Mouse (Mus musculus) gonadal fat pad, adult 2 months (tissue): ENCODE data around the gene Barhl2. TPM values are rescaled to one million over a fixed set of nuclear protein-coding genes. Genes with fewer than 3 reads are reported as not detected.

Experiments used
- DNase-seq: peaks from one replicate; pipeline ENCODE4 v3.0.0-alpha.2; 2012; ENCODE audit warnings: low read depth
- polyA plus RNA-seq: library from polyadenylated mRNA; depleted of rRNA; stranded (reverse); fragments of >200 nt; gene quantifications from 2 replicates; pipeline ENCODE4 v1.2.3, GENCODE M21; 2012; rRNA removed

Gene Barhl2
- not detected in 2 replicates for polyA plus RNA-seq

DNA sequence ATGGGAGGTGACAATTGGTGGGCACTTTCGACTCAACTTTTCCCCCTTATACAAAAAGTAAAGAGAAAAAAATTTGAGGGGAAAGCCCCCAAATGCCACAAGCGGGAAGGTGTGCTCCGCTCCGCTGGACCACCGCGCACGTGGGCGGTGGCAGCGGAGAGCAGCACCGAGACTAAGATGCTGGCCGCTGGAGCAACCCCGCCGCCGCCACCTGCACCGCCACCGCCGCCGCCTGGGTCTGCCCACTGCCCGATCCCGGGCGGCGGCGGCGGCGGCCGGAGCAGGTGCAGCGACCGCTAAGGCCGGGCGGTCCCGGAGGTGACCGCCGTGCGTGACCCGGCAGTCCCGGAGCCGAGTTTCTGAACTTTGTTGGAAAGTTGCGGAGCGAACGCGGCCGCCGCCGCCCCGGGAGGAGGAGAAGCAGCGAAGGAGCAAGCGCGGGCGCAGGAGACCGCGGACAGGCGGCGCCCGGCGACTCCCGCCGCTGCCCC lies at the start of gene Barhl2:
Barhl2 (minus strand) TSS at position 181 of the 491 bp plus-strand sequence.
- DNase-seq, result no peak

- no peak for DNase-seq
Measured at GRCm38 (mm10) chr5:106506061-106506460, 48.1 kb upstream of the Barhl2 start.

DNA sequence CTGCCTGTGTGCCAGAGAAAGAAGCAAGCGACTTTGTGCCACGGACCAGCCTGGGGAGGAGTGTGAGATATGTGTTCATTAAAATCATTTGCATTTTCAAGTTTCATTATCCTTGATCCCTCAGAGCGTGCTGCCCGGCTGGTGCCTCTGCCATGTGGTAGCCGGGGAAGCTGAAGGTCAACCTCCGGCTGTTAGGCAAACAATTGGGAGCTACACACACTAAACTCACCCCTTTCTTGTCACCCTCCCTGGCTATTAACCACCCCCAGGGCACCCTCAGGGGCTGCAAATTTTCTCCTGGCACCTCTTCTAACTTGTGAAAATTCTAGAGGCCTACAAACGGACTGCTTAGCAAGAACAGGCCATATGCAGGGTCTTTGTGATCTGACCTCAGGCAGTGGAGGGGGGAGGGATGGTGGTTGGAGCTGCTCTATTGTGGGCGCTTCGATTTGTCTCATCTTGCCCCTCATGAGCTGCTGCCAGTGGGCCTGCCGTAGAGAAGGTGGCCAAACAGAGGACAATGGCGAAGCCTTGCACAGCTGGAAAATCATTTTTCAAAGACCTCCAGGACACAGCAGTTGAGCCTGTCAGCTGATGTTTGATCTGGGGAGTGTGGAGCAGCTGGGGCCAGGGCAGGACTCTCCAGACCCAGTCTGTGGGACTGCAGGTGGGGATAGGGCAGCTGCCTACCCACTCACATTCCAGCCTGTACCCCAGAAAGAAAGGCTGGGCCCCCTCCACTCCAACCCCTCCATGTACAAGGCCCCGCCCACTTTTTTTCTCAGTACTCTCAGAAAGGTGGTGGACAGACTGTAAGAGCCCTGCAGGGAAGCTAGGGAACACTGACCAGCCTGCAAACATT lies 44.9 kb upstream of the Barhl2 start:
- no peak for DNase-seq

GRCm38 (mm10) chr5:106502271-106502670 lies 44.3 kb upstream of the Barhl2 start:
- no peak for DNase-seq

DNA sequence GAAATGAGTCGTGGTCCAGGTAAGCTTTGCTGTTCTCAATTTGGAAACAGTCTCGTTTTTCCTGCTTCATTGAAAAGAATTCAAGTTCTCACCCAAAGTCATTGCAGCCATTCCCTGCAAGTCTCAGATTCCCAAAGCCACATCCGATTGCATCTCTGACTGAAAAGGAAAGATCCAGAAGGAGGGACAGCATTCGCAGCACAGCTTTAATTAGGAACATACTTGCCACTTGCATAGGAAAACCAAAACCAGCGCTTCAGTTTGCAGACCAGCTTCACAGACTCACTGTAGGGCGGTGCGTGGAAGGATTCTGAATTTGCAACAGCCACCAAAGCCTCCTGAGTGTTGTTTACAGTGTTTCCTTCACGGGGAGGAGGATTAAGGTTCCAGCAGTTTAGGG lies 33.8 kb upstream of the Barhl2 start:
- DNase-seq, result no peak

- no peak for DNase-seq
Measured at GRCm38 (mm10) chr5:106472105-106472500, 14.1 kb upstream of the Barhl2 start.

DNA sequence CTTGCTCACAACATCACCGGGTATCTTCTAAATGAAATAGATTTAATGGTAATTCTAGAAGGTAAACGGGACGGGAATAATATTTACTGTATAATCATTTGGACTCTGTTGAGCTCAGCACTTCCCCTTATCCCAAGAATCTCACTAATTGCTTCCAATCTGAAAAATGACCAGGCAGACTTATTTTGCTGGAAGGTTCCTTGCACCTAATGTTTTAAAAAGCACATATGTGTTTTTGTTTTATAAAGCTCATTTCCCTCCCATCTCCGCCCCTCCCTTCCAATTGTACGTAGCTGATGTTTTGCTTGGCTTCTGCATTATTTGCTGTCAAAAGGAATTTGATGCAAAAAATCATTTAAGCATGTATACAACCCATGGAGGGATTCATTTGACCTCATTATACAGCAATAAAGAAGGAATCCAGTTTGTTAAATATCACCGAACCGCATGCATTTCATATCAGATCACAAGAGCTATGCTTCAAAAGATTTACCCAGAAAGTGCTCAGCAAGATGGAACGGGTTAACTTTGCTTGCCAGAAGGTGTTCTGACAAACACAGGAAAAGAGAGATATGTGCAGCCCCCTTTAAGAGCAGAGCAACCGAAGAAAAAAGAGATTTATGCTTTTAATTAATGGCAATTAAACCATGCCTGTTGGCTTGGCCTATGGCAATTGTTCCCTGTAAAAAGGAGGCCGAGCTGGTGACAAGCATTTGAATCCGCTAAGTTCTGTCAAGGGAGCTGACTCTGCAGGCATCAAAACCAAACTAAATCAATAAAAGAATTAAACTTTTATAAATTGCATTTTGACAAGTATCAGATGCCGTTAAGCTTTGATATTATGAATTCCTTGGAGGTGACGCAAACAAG lies 13.5 kb upstream of the Barhl2 start:
- DNase-seq, result no peak

- DNase-seq, result no peak
Measured at GRCm38 (mm10) chr5:106465129-106465790, 7.3 kb upstream of the Barhl2 start.

DNA sequence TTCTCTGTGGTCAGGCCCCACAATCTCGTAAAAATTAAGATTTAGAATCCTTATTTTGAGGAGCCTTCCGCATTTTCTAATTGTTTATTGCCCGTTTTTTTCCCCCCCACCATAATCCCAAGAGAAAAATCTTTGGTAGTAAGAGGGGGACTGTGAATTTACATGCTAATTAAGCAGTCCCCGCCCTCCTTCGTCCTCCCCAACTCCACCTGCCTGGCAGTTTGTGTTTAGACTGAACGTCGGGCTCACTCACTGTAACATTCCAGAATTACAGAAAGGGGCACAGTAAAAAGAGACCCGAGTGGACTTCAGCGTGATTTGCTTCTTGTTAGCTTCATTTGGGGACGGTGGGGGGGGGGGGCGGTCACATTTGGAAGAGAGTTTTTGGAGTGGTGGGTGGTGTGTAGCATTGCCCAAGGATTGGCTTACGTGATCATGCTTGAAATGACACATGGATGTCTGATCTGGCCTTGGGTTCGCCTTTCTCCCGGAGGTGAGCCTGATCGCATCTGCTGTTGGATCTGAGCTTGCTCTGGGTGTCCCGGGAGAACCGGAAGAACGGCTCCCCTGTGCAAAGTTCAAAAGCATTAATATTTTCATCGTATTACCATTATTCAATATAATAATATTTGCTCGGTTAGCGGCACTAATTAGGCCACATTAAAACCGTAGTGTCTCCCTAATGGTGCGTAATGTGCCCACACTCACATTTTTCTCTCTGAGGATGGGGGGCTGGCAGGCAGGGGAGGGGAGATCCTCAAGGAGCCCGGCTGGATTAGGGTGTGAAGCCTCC lies 6.6 kb upstream of the Barhl2 start:
- no peak for DNase-seq

DNA sequence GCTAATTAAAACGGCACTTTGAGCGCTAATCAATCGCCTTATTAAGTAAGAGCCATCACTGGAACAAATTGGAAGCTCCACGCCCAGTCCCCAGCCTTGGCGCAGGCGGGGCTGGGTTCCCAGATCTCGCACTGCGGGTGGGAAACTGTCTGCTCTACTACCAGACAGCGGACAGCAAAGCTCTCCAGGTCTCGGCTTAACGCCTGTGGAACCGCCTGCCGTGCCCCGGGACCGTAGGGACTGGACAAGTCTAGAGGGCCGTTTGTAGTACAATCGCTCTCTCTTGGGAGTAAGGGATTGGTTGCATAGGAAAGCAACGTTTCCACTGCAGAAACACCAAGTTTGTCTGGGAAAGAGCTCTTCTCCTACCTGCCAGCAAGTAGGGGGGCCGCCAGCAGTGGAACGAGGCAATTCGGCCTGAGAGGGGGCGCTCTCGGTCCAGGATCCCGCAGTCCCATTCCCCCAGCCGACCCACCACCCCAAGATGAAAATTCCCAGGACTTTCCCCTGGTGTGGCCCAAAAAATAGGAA lies 5.8 kb upstream of the Barhl2 start:
- DNase-seq, result no peak

- no peak for DNase-seq
Measured at GRCm38 (mm10) chr5:106461913-106462312, 3.9 kb upstream of the Barhl2 start.

DNA sequence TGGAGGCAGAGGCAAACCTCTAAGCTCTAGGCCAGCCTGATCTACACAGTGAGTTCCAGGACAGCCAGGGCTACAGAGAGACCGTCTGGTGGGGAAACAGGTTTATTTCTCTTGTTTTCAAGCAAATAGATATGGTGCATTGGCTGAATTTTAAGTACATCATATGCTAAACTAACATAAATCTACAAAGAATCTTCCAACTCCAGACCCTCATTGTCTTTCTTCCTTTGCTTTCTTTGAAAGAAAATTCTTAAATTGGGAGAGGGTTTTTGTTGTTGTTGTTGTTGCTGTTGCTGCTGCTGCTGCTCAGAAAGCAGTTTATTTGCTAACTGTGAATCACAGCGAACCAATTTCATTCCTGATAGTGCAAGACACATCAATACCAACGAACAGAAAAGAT lies 3.5 kb upstream of the Barhl2 start:
- no peak for DNase-seq

DNA sequence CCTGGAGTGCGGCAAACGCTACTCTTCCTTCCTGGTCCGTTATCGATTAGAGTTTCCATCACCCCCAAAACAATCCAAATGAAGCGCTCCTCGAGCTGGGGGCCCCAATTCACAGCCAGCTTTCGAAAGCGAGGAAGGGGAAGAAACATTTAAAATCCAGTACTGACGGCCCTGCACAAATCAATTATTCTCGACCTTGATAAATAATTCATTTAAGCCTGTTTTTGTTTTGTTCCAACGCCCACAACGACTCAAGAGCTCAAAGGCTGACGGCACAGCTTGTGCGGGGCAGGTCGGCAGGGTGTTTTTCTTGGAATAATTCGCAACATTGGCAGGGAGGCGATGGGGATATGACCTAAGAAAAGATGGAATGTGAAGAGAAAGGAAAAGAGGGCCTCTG lies 2.6 kb upstream of the Barhl2 start:
- no peak for DNase-seq

GRCm38 (mm10) chr5:106460001-106460511 lies 2.1 kb upstream of the Barhl2 start:
- DNase-seq, result no peak

DNA sequence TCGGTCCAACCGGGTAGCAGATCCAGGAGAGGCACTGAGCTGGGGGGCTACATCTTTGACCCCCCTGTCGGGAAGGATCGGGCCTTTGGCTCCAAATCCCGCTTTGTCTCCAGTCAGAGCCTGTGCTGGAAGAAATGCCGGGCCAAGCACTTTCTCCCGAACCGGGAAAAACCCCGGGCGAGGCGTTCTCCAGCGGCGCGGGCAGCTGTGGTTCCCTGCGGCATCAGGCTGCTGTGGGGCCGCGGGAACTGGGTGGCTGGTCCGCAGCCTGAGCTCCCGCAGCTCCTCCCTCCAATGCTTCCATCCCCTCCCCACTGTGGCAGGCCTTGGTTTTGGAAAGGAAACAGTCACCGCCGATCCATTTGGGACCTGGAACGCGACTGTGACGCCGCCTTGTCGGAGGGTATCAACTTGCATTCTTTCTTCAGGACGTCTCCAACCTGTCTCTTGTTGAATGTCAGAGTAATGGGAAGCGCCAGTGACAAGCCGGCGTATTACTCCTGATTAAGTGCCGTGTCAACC lies 1.2 kb upstream of the Barhl2 start:
- DNase-seq, result no peak

GRCm38 (mm10) chr5:106458477-106459119 lies 632 bp upstream of the Barhl2 start:
- no peak for DNase-seq

GRCm38 (mm10) chr5:106457111-106457925 lies 648 bp downstream of the Barhl2 start:
- no peak for DNase-seq

- no peak for DNase-seq
Measured at GRCm38 (mm10) chr5:106455984-106456383, 2.0 kb downstream of the Barhl2 start.
